Mouse (Mus musculus) c-Kit-positive CD71-positive TER-119-positive erythroid progenitor cells, embryonic 14.5 days (primary cell): Measurements from ENCODE around the gene Mdm2.
A peak's percentile ranks its signal among the peaks of the same experiment; 100 is the strongest.
"Not testable (repeated sequence)": the region's sequence is repeated elsewhere in the genome, so short reads cannot be mapped to it uniquely, and the experiment has no call there.

Experiments
- DNase-seq: peaks from one replicate; pipeline ENCODE4 v3.0.0-alpha.2; 2013; ENCODE audit warnings: low spot score

The Mdm2 gene

DNA sequence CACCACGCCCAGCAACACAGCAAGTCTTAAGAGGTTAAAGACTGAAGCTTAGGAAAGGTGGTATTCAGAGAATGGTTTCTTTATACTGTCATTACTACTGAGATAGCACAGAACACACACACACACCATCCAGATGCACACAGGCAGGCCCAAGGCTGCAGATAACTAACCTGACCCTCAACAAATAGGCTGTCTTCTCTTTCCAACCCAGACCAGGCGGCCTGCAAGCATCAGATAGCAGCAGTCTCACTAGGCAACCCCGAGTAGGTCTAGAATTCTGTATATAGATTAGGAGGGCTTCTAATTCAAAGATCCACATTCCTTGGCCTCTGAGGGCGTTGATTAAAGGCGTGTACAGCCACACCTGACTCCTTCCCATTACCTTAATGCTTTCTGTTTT, 21.6 kb upstream of the Mdm2 start:
- peak; percentile 72 for DNase-seq

DNA sequence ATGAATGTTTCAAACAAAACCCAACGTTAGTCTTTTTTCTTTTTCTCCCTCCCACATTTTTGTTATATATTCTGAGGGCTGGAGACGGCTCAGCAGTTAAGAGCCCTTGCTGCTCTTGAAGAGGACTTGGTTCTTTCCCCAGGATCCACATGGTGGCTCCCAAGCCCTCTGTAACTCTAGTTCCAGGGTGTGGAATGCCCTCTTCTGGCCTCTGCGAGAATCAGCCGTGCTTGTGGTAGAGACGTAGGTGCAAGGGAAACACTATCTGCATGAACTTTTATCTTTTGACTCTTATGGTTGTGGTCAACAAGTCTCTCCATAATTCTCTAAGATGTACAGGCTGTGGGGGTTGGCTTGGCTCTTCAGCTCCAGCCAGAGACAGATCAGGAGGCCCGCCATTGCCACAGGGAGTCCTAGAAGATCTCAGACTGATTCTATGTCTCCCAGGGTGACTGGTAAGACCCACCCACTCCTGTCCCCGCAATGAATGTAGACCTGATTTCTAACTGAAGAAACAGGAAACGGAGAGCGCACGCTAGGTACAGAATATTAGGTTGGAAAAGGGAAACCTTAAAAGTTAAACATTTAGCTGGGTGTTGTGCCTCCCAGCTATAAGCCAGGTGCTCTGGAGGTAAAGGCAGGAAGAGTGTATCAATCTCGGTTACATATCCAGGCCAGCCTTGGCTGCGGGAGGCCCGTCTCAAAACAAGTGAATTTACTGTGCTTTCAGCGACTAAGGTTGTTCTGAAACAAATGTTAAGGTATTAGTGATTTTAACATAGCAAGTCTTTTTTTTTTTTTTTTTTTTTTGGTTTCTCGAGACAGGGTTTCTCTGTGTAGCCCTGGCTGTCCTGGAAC, 20.9 kb upstream of the Mdm2 start:
- peak; percentile 64 for DNase-seq

DNA sequence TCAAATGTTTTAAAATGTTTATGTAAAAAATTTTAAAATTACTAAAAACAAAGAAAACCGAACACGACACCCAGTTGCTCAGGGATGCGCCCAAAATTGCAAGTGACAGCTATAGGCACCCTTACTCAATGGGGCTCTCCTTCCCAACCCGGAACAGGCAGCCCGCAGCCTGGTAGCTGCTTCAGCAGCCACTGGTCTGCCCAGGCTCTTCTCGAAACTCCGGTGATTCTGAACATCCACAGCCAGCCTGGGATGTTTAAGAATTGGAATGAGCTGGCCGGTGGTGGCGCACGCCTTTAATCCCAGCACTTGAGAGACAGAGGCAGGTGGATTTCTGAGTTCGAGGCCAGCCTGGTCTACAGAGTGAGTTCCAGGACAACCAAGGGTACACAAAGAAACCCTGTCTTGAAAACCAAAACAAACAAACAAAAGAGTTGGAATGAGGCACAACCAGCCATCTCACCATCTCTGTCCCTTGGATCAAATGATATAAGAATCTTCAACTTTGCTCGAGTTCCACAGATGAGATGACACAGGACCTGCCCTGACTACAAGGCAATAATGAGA, 20.2 kb upstream of the Mdm2 start:
- DNase-seq: no peak

DNA sequence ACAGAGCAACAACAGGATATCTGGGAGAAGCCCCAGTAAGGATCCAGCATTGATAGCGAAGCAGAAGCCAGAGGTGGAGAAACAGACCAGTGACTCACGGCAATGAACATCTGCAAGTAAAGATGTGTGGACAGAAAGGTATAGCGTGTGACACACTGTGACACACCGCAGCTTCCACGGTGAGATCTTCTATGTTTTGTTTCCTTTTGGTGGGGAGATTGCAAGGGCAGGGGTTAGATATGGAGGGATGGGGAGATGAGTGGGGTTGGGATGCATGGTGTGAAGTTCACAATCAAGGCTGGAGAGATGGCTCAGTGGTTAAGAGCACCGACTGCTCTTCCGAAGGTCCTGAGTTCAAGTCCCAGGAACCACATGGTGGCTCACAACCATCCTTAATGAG, 19.6 kb upstream of the Mdm2 start:
- DNase-seq: no peak

DNA sequence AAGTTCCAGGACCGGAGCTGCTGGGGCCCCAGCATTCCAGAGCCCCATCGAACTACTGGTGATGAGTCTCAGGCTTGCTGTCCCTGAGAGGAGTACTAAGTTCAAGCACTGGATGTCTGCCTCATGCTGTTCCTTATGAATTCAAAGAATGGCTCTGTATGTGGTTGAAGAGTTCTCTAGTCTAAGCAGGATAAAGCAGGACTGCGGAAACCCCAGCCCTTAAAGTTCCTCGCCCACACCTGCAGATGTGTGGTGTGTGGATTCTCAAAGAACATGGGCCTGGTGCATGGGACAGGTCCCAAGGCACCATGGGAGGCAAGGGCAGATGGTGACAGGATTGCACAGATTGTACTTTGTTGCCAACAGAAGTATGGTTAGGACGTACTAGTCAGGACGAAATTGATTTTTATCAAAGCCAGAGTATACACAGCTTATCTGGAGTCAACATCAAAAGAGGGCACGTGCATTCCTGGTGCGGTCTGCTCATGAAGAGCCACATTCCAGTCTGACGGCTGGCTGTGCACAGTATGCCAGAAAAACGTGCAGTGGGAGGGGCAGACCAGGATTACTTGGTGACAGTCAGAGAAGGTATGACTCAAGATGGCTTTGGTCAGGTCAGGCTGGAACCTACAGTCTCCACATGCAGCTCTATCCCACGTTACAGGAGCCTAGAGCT, 18.7 kb upstream of the Mdm2 start:
- DNase-seq: no peak

DNA sequence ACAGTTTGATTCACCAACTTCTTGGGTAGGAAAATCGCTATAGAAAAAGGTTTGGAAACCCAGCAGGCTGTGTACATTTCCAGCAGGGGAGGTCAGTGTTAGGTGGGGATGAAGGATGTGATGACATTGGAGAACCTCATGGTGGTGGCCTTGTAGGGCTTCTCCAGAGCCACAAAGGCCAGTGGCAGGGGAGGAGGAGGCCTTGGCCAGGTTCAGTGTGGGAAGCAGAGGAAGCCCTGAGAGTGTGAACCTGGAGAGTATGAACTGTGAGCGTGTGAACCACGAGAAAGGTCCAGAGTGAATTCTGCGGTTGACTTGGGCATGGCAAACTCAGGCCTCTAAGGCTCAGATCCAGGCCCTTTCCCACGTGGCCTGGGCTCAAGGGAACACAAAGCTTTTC, 18.0 kb upstream of the Mdm2 start:
- DNase-seq: no peak

DNA sequence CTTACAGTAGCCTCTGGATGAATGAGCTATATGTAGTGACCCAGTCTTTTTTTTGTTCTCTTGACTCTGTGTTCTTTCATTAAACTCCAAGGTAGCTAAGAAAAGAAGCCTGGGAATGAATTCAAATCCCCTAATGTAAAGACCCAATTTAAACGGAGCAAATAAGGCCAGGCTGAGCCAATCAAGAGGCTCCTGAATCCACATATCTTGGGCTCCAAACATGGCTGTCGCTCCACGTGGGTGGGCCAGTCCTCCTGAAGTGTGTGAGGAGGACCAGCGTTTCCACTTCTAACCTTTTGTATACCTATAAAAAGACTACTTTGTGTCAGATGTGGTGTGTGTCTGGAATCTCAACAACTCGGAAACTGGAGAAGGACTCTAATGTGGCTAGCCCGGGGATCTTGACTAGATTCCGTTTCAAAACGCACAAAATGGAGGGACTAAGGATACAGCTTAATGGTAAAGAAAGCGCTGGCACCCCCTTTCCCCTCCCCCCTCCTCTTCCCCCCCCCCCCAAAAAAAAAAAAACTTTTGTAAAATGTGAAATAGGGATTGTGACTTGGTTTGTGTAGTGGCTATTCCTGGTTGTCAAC, 17.1 kb upstream of the Mdm2 start:
- no peak for DNase-seq

DNA sequence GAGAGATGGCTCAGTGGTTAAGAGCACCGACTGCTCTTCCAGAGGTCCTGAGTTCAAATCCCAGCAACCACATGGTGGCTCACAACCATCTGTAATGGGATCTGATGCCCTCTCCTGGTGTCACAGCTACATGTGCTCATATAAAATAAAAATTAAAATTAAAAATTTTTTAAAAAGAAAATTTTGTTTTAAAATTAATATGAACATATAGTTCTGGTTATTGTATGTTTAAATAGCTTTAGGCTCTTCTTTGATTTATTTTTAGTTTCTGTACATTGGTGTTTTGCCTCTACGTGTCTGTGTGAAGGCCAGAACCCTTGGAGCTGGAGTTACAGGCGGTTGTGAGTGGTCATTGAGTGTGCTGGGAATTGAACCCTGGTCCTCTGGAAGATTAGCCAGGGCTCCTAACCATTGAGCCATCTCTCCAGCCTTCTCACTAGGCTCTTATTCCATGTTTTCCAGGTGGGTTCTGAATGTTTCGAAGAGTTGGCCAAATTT, 16.4 kb upstream of the Mdm2 start:
- no peak for DNase-seq

DNA sequence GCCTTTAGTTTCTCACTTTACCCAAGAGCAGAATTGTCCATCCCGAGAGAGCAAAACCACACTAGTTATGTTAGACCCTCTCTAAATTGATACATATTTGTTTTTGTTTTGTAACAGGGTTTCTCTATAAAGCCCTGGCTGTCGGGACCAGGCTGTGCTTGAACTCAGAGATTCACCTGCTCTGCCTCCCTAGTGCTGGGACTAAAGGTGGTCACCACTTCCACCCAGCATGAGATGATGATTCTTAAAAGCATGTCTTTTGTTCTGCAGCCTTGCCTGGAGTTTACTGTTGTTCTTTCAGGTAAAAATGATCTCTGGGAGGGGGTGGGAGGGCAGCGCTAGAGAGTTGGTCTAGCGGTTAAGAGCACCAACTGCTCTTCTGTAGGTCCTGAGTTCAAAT, 15.8 kb upstream of the Mdm2 start:
- DNase-seq: no peak

DNA sequence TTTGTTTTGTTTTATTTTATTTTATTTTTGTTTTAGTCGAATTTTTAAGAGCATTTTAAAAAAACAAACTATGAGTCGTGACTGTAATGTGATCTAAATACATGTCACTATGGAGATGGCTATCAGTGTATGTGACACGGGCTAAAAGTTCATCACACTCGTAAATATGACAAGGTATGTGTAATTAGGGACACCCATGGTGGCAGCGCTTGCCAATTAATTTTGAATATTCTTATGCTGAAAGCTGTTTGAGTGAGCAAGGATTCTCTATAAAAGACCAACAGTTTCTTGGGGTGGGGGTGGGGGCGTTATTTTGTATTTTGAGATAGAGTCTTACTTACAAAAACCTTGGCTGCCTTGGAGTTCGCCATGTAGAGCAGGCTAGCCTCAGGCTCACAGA, 15.1 kb upstream of the Mdm2 start:
- DNase-seq: no peak

DNA sequence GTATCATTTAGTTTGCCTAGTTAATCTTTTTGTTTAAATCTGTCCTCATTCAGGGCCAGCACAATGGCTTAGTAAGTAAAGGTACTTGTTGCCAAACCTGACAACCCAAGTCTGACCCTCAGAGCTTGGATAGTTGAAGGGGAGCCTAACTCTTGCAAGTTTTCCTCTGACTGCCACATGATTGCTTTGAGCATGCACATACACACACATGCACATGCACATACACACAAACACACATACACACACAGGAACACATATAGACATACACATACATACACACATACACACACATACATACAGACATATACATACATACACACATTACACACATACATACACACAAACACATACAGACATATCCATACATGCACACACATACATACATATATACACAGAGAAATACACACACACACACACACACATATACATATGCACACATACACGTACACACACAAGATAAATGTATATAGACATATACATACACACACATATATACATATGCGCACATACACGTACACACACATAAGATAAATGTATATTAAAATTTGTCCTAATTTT, 14.3 kb upstream of the Mdm2 start:
- DNase-seq: no peak

DNA sequence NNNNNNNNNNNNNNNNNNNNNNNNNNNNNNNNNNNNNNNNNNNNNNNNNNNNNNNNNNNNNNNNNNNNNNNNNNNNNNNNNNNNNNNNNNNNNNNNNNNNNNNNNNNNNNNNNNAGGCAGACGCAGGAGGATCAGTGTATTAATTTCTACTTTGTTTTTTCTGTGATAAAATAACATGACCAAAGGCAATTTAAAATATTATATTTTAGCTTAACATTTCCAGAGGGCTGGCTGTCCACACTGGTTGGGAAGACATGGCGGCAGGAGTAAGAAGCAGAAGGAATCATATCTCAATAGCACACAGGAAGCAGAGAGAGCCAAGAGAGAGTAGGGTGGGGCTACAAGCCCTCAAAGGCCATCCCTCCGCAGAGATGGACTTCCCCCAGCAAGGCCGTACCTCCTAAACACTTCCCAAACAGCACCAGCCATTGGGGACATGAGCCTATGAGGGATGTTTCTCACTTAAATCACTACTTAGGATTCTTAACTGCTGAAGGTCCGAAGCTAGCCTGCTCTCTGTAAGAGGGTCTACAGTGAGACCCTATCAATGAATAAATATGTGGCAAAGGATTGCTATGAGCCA, 13.7 kb upstream of the Mdm2 start:
- no peak for DNase-seq

DNA sequence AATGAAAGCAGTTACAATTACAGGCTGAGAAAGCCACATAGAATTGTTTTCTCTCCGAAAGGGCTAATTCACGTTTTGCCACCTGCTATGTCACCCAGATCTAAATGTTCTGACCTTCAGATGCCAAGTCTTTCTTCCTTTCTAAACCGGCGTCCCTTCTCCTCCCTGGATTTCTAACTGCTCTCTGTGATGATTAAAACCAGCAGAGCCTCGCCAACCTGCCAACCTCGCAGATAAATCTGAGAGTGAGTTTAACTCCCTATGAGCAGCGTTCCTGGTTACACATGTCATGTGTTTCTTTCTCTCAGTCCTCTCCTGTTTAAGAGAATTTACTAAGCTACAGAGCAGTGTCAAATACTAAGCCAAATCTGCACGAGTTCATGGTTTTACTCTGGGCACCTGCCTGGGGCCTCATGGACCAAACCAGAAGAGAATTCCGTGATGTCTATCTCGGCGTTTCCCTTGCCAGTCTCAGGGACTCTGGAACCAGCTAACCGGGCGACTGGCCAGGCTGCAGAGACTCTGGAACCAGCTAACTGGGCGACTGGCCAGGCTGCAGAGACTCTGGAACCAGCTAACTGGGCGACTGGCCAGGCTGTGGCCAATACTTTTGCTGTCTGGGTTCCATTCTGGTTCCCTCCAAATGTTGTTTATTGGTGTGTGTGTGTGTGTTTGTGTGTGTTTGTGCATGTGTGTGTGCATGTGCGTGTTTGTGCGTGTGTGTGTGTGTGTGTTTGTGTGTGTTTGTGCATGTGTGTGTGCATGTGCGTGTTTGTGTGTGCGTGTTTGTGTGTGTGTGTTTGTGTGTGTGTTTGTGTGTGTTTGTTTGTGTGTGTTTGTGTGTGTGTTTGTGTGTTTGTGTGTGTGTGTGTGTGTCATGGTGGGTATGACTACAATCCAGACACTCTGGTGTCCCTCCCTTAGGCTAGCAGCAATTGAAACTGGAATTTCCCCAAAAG, 7.9 kb upstream of the Mdm2 start:
- DNase-seq: no peak

DNA sequence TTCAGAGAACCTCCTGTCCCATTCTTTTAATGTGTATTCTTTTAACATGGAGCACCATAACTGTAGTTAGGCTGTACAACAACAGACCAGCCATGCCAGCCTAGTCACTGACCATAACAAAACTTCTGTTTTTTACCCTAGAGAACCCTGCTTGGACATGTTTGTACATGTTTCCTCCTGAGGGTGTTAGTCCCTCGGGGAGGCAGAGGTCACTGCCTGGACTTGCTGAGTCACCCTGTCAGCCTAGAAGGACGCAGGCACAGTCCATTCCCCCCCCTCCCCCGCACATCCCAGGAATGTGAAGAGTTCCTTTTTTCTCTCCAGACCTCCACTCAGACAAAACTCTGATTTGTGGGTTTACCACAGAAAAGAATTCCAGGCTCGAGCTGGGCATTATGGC, 7.0 kb upstream of the Mdm2 start:
- no peak for DNase-seq

DNA sequence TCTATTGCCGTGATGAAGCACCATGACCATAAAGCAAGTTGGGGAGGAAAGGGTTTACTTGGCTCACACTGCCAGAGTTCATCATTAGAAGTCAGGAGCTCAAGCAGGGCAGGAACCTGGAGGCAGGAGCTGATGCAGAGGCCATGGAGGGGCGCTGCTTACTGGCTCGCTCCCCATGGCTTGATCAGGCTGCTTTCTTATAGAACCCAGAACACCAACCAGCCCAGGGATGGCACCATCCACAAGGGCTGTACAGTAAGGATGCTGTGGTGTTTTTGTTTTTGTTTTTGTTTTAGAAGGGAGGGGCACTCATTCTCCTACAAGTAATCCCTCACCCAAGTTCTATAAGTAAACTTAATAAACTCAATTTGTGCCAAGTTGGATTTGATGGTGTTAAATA, 6.1 kb upstream of the Mdm2 start:
- no peak for DNase-seq

DNA sequence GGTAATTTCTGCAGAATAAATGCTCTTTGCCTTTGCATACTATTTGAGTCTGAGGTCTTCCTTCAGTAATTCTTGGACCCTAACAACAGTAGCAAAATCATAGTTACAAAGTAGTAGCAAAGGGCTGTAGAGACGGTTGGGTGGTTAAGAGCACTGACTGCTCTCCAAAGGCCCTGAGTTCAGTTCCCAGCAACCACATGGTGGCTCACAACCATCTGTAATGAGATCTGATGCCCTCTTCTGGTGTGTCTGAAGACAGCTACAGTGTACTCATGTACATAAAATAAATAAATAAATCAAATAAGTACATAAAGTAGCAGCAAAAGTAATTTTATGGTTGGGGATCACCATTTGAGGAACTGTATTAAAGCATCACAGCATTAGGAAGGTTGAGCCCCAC, 5.1 kb upstream of the Mdm2 start:
- not testable (repeated sequence) for DNase-seq

DNA sequence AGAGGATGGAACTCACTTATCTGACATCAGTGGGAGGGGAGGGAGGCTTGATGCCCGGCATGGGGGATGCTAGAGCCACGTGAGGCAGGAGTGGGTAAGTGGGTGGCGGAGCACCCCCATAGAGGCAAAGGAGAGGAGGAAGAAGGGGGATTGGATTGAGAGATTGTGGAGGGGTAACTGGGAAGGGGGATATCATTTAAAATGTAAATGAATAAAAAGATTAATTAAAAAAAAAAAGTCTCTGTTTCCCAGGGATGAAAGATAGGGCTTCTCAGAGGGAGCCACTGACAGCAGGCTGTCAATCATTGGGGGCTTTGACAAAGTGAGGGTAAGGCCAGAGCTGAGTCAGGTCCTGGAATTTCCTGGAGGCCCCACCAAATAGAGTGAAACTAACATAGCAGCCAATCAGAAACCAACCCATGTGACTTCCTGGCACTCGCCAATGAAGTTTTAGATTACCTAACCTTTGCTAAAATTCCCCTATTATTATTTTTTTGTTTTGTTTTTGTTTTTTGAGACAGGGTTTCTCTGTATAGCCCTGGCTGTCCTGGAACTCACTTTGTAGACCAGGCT, 4.5 kb upstream of the Mdm2 start:
- DNase-seq: no peak

DNA sequence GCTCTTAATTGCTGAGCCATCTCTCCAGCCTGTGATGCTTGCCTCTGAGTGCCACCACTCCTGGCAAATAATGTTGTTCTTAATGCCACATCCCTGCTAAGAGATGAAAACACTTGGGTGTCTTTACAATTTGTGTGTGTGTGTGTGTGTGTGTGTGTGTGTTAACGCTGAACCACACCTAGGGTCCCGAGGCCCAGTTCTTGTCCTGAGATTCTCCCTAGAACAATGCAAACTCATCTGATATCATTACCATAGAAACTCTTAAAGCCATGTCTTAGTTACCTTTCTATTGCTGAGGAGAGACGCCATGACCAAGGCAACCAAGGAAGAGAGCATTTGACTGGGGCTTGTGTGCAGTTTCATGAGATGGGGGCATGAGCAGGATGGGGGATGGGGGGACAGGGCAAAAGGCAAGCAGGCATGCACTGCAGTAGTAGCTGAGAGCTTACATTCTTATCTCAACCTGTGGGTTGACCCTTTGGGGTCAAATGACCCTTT, 3.5 kb upstream of the Mdm2 start:
- no peak for DNase-seq

DNA sequence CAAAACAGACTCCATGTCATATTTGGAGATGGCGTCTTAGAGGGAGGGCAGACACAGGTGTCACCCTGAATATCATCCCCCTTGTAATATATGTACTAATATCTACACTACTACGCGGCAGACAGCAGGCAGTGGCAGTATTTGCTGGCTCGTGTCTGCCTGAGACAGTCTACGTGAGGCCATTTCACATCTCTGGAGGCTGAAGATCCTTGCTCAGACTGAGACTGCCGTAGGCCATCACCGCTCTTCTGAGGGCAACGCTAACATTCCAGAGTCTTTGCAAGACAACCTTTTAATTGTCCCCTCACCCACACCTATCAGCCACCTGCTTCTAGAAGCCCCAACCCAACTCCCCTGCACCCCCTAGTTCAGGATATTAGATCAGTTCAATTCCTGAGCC, 2.9 kb upstream of the Mdm2 start:
- no peak for DNase-seq

DNA sequence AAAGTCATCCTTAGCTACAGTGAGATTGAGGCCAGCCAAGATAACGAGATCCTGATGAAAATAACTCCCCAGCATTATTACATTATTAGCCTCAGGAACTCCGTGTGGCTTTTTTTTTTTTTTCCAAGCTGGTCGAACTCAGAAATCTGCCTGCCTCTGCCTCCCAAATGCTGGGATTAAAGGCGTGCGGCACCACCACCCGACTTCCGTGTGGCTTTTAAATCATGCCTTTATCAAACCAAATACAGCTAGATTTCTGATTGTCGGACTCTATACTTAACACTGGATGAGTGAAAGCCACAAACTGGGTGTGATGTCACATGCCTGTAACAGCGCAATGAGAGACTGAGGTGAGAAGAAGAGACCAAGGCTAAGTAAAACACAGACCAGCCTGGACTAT, 2.3 kb upstream of the Mdm2 start:
- DNase-seq: no peak
